Mouse (Mus musculus) liver, adult 2 months (tissue): ENCODE measurements around the gene Endod1. TPM values are rescaled to one million over a fixed set of nuclear protein-coding genes. Genes with fewer than 3 reads are reported as not detected.

ENCODE experiments used
- DNase-seq: peaks from one replicate; pipeline ENCODE4 v3.0.0-alpha.2; 2011; ENCODE audit warnings: low read depth, low spot score; ENCODE audit errors: extremely low read depth
- H3K27ac ChIP-seq: fragments of 200-500 bp; replicated peaks from 2 replicates; pipeline ENCODE4 v1.5.1; 2012; ENCODE audit warnings: low read depth, mild to moderate bottlenecking, control low read depth, inconsistent platforms, low read length; ENCODE audit not compliant: insufficient read depth
- H3K27me3 ChIP-seq: fragments of 200-500 bp; 2 replicates; pipeline ENCODE4 v1.6.1; 2012; ENCODE audit warnings: mild to moderate bottlenecking, moderate library complexity, low read length, inconsistent platforms; ENCODE audit not compliant: control insufficient read depth, insufficient read depth
- H3K36me3 ChIP-seq: fragments of 200-500 bp; 2 replicates; pipeline ENCODE4 v1.6.1; 2012; ENCODE audit warnings: low read length, inconsistent platforms; ENCODE audit not compliant: control insufficient read depth, insufficient read depth
- H3K4me1 ChIP-seq: fragments of 200-500 bp; 2 replicates; pipeline ENCODE4 v1.6.1; 2011; ENCODE audit warnings: low read length; ENCODE audit not compliant: control insufficient read depth, insufficient read depth
- H3K4me3 ChIP-seq: fragments of 200-500 bp; 2 replicates; pipeline ENCODE4 v1.5.1; 2011; ENCODE audit warnings: low read depth, mild to moderate bottlenecking, control low read depth, low read length, moderate library complexity; ENCODE audit not compliant: insufficient read depth
- H3K79me2 ChIP-seq: fragments of 200-500 bp; 2 replicates; pipeline ENCODE4 v1.6.1; 2012; ENCODE audit warnings: inconsistent platforms, mild to moderate bottlenecking, low read length, moderate library complexity; ENCODE audit not compliant: control insufficient read depth, insufficient read depth
- H3K9ac ChIP-seq: fragments of 200-500 bp; 2 replicates; pipeline ENCODE4 v1.6.1; 2012; ENCODE audit warnings: low read depth, mild to moderate bottlenecking, control low read depth, inconsistent platforms, low read length
- CTCF ChIP-seq: fragments of 200-500 bp; IDR thresholded peaks from 2 replicates; pipeline ENCODE4 v1.5.1; 2011; ENCODE audit warnings: low read depth, low read length, control low read depth
- POLR2A ChIP-seq: fragments of 200-500 bp; IDR thresholded peaks from 2 replicates; pipeline ENCODE4 v1.6.1; 2011; ENCODE audit warnings: low read length, control low read depth; ENCODE audit not compliant: insufficient read depth; ENCODE audit errors: extremely low read depth
- WGBS: fragments of 180-500 bp; shearing (Covaris S2); methylation state at CpG from one replicate; pipeline ENCODE4 v1.1.7; 2018; 5-methylcytosine and 5-hydroxymethylcytosine counted together
- polyA plus RNA-seq: library from polyadenylated mRNA; depleted of rRNA; stranded (reverse); fragments of >200 nt; gene quantifications from 2 replicates; pipeline ENCODE4 v1.2.3, GENCODE M21; 2012
- total RNA-seq: library from RNA; depleted of rRNA; stranded (reverse); fragments of >200 nt; gene quantifications from 2 replicates; pipeline ENCODE4 v1.2.3, GENCODE M21; 2014

Endod1 gene
- total and polyA plus RNA-seq, 2 experiments, result 2.9 to 4.5 TPM

DNA sequence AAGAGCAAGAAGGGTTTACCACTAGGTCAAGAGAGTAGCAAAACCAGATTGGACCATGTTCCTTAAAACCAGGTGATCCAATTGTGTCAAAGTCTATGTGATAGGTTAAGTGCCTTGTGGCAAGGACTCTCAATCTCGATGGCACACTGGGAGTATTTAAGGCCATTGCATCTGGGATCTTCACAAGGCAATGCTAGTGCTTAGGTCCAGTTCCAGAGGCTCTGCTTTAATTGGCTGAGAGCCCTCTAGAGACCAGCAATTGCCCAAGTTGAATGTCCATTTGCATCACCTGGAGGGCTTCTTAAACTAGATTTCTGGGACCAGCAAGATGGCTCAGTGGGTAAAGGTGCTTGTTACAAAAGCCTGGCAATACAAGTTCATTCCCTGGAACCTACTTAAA, 17.6 kb upstream of the Endod1 start:
- H3K27me3 ChIP-seq, result no peaks in the 10 kb centered on the region
- H3K4me1 ChIP-seq, result peaks cover 11% of the 10 kb centered on the region; the same call in 1 of the 2 replicates
- H3K27ac ChIP-seq, result no peak overlapping the region
- H3K9ac ChIP-seq, result no peak overlapping the region
- WGBS, result 59% methylated on average over 1 of the region's 1 CpGs
- TF ChIP-seq POLR2A (no peak), CTCF (no peak)
- H3K79me2 ChIP-seq, result no peaks in the 10 kb centered on the region
- no peaks in the 10 kb centered on the region for H3K36me3 ChIP-seq
- DNase-seq, result no peak
- H3K4me3 ChIP-seq, result no peak overlapping the region

DNA sequence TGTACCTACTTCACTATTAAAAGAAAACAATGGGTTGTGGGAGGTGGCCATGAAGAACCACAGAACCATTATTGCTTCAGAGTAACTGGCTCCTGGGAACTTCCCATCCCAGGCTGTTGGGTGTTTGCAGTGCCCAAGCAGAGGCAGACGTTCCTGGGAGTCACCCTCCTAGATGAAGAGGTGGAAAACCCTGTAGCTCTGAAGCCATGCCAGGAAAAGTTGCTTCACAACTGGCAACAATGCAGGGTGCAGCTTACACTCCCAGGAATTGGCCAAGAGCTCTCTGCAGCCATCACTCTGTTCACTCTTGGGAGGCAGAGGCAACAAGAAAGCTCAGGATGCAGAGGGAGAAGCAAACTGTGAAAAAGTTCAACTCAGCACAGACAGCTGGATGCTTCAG, 16.8 kb upstream of the Endod1 start:
- Histone ChIP-seq H3K36me3 (no peaks in the 10 kb centered on the region), H3K27me3 (no peaks in the 10 kb centered on the region), H3K79me2 (no peaks in the 10 kb centered on the region), H3K4me1 (peaks cover 11% of the 10 kb centered on the region; the same call in 1 of the 2 replicates), H3K4me3 (no peak overlapping the region), H3K27ac (peak overlapping the region; percentile 5), H3K9ac (no peak overlapping the region)
- peak; percentile 97 for DNase-seq
- WGBS, result 31% methylated on average over 1 of the region's 1 CpGs
- TF ChIP-seq CTCF (no peak), POLR2A (no peak)

DNA sequence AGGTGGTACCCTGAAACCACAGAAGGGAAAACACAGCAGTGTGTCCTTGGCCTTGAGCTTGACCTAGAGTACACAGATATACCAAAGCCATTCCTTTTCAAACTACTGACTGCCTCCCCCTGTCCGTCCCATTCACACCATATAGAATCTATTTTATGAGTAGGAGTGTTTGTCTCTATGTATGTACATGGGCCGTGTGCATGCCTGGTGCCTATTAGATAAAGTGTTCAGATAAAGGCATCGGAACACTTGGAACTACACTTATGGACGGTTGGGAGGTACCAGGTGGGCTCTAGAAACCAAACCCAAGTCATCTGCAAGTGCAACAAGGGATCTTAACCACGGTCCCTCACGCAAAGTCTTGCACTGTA, 16.1 kb upstream of the Endod1 start:
- H3K27ac ChIP-seq, result peak overlapping the region; percentile 5
- H3K27me3 ChIP-seq, result no peaks in the 10 kb centered on the region
- H3K4me3 ChIP-seq, result no peak overlapping the region
- TF ChIP-seq CTCF (no peak), POLR2A (no peak)
- H3K9ac ChIP-seq, result no peak overlapping the region
- no peaks in the 10 kb centered on the region for H3K79me2 ChIP-seq
- no peaks in the 10 kb centered on the region for H3K36me3 ChIP-seq
- H3K4me1 ChIP-seq, result peaks cover 11% of the 10 kb centered on the region; the same call in 1 of the 2 replicates
- DNase-seq, result no peak
- 88% methylated on average over 6 of the region's 6 CpGs for WGBS

DNA sequence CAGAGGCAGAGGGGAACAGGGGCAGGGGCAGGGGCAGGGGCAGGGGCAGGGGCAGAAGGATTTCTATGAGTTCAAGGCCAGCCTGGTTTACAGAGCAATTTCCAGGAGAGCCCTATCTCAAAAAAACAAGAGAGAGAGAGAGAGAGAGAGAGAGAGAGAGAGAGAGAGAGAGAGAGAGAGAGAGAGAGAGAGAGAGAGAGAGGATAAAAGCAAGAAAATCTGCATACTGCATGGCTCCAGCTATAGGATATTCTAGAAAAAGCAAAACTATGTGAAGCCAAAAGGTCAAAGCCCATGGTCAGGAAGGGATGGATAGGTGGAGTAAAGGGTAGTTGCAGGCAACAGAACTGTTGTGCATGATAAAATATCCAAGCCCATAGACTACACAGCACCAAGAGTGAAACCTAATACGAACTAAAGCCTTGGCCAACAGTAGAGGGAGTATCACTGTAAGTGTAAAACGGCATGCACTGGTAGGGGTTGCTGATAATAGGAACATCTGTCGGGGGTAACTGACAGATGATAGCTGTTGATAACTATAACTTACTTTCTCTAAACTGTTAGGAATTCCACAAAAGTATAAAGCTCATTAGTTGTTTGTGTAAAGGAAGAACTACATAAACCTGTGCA, 15.6 kb upstream of the Endod1 start:
- H3K9ac ChIP-seq, result no peak overlapping the region
- no peak for DNase-seq
- H3K4me3 ChIP-seq, result no peak overlapping the region
- no peak overlapping the region for H3K27ac ChIP-seq
- TF ChIP-seq POLR2A (no peak), CTCF (no peak)
- 73% methylated on average over 3 of the region's 3 CpGs for WGBS
- H3K36me3 ChIP-seq, result no peaks in the 10 kb centered on the region
- H3K79me2 ChIP-seq, result no peaks in the 10 kb centered on the region
- no peaks in the 10 kb centered on the region for H3K27me3 ChIP-seq
- H3K4me1 ChIP-seq, result peaks cover 11% of the 10 kb centered on the region; the same call in 1 of the 2 replicates

DNA sequence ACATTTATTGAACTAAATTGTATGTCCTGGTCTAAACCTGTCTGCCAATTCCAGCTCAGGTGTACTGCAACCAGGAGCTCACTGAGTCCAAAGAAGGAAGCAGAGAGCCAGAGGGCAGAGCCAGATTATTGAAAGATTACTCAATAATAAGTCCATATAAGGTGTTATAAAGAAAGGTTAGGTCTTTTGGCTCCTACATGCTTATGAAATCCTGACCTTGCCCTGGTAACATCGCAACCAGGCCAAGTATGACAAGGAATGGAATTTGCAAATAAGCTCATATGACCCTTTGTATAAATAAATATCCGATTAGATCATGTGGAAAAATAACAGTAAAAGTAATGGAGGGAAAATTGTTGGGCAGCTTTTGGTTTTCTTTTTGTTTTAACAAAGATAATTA, 14.8 kb upstream of the Endod1 start:
- peaks cover 11% of the 10 kb centered on the region; the same call in 1 of the 2 replicates for H3K4me1 ChIP-seq
- H3K27ac ChIP-seq, result no peak overlapping the region
- DNase-seq, result peak; percentile 99
- no peaks in the 10 kb centered on the region for H3K27me3 ChIP-seq
- no peaks in the 10 kb centered on the region for H3K36me3 ChIP-seq
- H3K79me2 ChIP-seq, result no peaks in the 10 kb centered on the region
- no peak for TF ChIP-seq CTCF
- TF ChIP-seq POLR2A, result no peak
- no peak overlapping the region for H3K4me3 ChIP-seq
- WGBS, result 13% methylated on average over 2 of the region's 2 CpGs
- H3K9ac ChIP-seq, result no peak overlapping the region

DNA sequence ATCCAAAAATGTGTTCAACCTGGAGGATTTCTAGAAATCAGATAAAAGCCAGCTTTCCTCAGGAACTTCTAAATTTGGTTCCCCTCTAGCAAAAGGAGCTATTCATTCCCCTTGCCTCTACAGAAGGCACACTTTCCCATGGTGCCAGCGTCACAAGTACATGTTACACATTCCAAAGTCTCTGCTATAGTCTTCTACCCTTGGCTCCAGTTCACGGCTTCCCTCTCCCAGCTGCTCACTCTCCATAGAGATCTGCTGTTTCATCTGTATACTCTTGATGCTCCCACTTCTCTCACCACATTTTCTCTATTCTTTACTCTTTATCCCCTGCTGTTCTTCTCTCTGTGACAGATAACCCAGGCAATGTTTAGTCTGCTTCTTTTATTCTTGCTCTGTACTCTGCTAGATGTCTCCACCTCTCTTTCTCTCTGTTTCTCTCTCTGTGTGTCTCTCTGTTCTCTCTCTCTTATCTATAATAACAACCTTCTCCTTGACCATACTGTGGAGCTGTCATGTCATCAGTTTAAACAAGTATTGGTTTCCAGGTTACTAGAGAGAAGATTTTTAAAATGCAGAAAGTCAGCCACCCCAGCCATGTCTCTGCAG, 13.8 kb upstream of the Endod1 start:
- no peaks in the 10 kb centered on the region for H3K79me2 ChIP-seq
- H3K9ac ChIP-seq, result no peak overlapping the region
- no peak for DNase-seq
- no peak overlapping the region for H3K27ac ChIP-seq
- no peaks in the 10 kb centered on the region for H3K36me3 ChIP-seq
- 77% methylated on average over 2 of the region's 2 CpGs for WGBS
- H3K4me3 ChIP-seq, result no peak overlapping the region
- no peak for TF ChIP-seq CTCF
- no peak for TF ChIP-seq POLR2A
- H3K4me1 ChIP-seq, result peaks cover 11% of the 10 kb centered on the region; the same call in 1 of the 2 replicates
- no peaks in the 10 kb centered on the region for H3K27me3 ChIP-seq
